Mouse (Mus musculus) gastrocnemius, postnatal 14 days (tissue): ENCODE results near the gene Fgf14. TPM values are rescaled to one million over a fixed set of nuclear protein-coding genes. Genes with fewer than 3 reads are reported as not detected.

Experiments used
- DNase-seq: peaks from one replicate; pipeline ENCODE4 v3.0.0; 2021; ENCODE audit warnings: mixed read lengths
- intact Hi-C: fragments of 180-260 bp; cut with DNase I; formaldehyde crosslinking; loops from one replicate; pipeline ENCODE4 v1.15.1; 2025; ENCODE audit warnings: low total_unique reads
- total RNA-seq, 2 experiments: library from RNA; stranded (reverse); gene quantifications; 2 replicates each; pipeline ENCODE4 v1.2.3; 2021

The Fgf14 gene
- total RNA-seq, 2 experiments from 2014 or later, result not detected

DNA sequence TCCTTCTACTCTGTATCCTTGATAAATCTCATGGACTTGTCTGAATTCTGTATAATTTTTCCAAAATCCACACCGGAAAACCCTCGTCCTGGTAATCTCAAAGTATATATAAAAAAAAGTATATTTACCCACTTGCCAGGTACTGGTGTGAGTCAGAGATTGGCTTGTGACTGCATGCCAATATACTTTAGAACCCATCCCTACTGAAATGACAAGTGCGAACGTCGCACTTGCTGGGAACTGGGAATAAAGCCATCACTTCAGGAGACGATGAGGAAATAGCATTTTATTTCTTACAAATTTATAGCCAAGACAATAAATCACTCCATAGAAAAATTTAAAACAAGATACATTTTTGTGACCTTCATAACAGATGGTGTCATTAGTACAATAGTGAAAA, 708.9 kb downstream of the Fgf14 start:
- DNase-seq, result no peak
- intact Hi-C loops, result no loop called here

DNA sequence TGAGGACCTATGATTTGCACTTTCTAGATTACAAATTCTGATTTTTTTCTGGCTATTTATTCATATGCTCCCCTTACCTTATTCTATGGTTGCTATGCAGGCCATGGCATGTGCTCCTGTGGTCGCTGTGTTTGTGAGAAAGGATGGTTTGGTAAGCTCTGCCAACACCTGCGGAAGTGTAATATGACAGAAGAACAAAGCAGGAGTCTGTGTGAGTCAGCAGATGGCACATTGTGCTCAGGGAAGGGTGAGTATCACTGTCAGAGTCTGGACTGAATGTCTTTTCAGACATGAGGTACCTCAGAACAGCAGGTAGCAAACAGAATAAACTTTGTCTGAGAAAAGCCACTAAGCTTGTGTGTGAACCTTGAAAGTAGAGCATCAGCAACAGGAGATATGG, 710.4 kb downstream of the Fgf14 start:
- intact Hi-C loops, result no loop called here
- DNase-seq, result no peak
